Mouse (Mus musculus) mesoderm, embryonic 11.5 days (tissue): Measurements from ENCODE around the gene Plekha4.

Experiments
- DNase-seq: peaks from one replicate; pipeline ENCODE4 v3.0.0-alpha.2; 2012; ENCODE audit warnings: low read depth, low spot score

Gene Plekha4

GRCm38 (mm10) chr7:45538163-45539041 is 12.3 kb downstream of the Plekha4 start:
- no peak for DNase-seq

GRCm38 (mm10) chr7:45539095-45539494 is 13.0 kb downstream of the Plekha4 start:
- no peak for DNase-seq

GRCm38 (mm10) chr7:45540213-45540612 is 14.1 kb downstream of the Plekha4 start:
- DNase-seq, result no peak

- no peak for DNase-seq
Observed at GRCm38 (mm10) chr7:45544525-45544924, 18.4 kb downstream of the Plekha4 start.

GRCm38 (mm10) chr7:45549641-45550436 is 23.7 kb downstream of the Plekha4 start:
- DNase-seq, result no peak

- no peak for DNase-seq
Observed at GRCm38 (mm10) chr7:45550821-45551511, 24.8 kb downstream of the Plekha4 start.

- no peak for DNase-seq
Observed at GRCm38 (mm10) chr7:45551512-45551883, 25.4 kb downstream of the Plekha4 start.

- no peak for DNase-seq
Observed at GRCm38 (mm10) chr7:45553519-45553918, 27.4 kb downstream of the Plekha4 start.

- DNase-seq, result no peak
Observed at GRCm38 (mm10) chr7:45553990-45554389, 27.9 kb downstream of the Plekha4 start.

- DNase-seq, result no peak
Observed at GRCm38 (mm10) chr7:45554744-45555143, 28.6 kb downstream of the Plekha4 start, which contains the start of gene Hsd17b14. TSS of gene Hsd17b14 (plus strand) at chr7:45554893.

- DNase-seq, result peak; percentile 74
Observed at GRCm38 (mm10) chr7:45555787-45556186, 29.7 kb downstream of the Plekha4 start.

GRCm38 (mm10) chr7:45558907-45559306 is 32.8 kb downstream of the Plekha4 start:
- DNase-seq, result no peak

- DNase-seq, result no peak
Observed at GRCm38 (mm10) chr7:45560241-45560640, 34.1 kb downstream of the Plekha4 start.

GRCm38 (mm10) chr7:45560843-45561623 is 34.9 kb downstream of the Plekha4 start:
- DNase-seq, result peak; percentile 76

GRCm38 (mm10) chr7:45561624-45562520 is 35.7 kb downstream of the Plekha4 start:
- DNase-seq, result no peak

- DNase-seq, result no peak
Observed at GRCm38 (mm10) chr7:45564811-45565210, 38.7 kb downstream of the Plekha4 start.

GRCm38 (mm10) chr7:45565446-45565845 is 39.3 kb downstream of the Plekha4 start:
- DNase-seq, result no peak

- DNase-seq, result no peak
Observed at GRCm38 (mm10) chr7:45567112-45567779, 41.1 kb downstream of the Plekha4 start.

- DNase-seq, result peak; percentile 91
Observed at GRCm38 (mm10) chr7:45567780-45568516, 41.8 kb downstream of the Plekha4 start.
